Mouse (Mus musculus): ENCODE results near the gene Cnn1.

The Cnn1 gene

GRCm38 (mm10) chr9:22157516-22158265 lies 58.7 kb downstream of the Cnn1 start:
- no peak for DNase-seq (ENCODE audit: low spot score)

All from layer of hippocampus, adult 11-12 months (tissue).